Comparison of ENCODE assay signal across 8 mouse cellular contexts in the genomic region with DNA sequence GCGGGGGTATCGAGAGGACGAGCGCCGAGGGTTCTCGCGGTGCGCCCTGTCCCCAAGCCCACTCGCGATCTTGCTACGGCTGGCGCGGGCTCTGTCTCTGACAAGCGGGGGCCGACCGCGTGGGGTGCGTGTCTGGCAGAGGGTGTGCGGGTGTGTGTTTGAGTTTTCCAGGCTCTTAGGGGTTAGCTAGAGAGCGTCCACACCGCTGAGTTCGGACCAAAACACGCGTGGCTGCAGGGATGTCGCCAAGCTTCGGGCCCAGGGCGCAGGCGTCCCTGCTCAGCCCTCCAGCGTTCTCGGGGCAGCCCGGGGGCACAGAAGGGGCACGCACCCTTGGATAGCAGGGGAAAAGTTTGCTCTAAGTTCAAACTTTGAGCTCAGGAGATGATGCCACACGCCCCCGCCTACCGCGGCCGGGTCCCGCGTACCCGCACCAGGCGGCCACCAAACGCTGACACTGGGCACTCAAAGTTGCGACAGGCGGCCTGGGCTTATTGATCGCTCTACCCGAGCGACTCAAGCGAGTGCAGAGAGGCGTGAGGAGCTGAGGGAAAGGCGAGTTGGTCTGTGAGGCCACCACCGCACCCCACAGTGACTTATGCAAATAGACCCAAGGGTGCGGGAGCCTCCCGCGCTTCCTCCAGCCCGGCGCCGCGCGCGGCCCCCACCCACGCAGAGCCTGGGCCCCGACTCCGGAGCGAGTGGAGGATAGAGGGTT. TPM values are rescaled to one million over a fixed set of nuclear protein-coding genes. Genes with fewer than 3 reads are reported as not detected.
A peak's percentile ranks its signal among the peaks of the same experiment; 100 is the strongest.
DNase-seq lines count a peak whose midpoint lies in the region; ATAC-seq lines count a peak whose summit lies in the region.

No protein-coding gene starts in this region.

- no peak for DNase-seq in cerebellum, postnatal 4 days (ENCODE audit: low spot score in 2 of 2)
- DNase-seq in embryo, embryonic 10 days (ENCODE audit: low spot score): peak; percentile 79
- peak; percentile 33 for DNase-seq in gastrocnemius, postnatal 25 days
- DNase-seq in limb, embryonic 11.5 days (ENCODE audit: low spot score): peak; percentile 67
- DNase-seq in midbrain, embryonic 10.5 days (ENCODE audit: low spot score): peak; percentile 71
- peak; percentile 61 for DNase-seq in right cerebral cortex, postnatal 25 days

- 0 out of 2 replicates have a peak, but pooled peaks cover 3% of the 10 kb centered on the region for H3K4me1 ChIP-seq in limb, embryonic 11.5 days (ENCODE audit: control insufficient read depth, insufficient read depth, low read length)
- peaks cover 46% of the 10 kb centered on the region for H3K4me1 ChIP-seq in midbrain, embryonic 10.5 days

- H3K4me3 ChIP-seq in limb, embryonic 11.5 days (ENCODE audit: low read depth, low read length): peak overlapping the region; percentile 74
- H3K4me3 ChIP-seq in midbrain, embryonic 10.5 days: peak overlapping the region; percentile 87

- H3K36me3 ChIP-seq in limb, embryonic 11.5 days (ENCODE audit: control insufficient read depth, insufficient read depth, low read length): no peaks in the 10 kb centered on the region
- H3K36me3 ChIP-seq in midbrain, embryonic 10.5 days: peaks cover 7% of the 10 kb centered on the region

- no peaks in the 10 kb centered on the region for H3K9me3 ChIP-seq in limb, embryonic 11.5 days (ENCODE audit: control insufficient read depth, low read length)
- H3K9me3 ChIP-seq in midbrain, embryonic 10.5 days (replicated peaks): 0 out of 2 replicates have a peak, but pooled peaks cover under 1% of the 10 kb centered on the region

- peak overlapping the region; percentile 96 for H3K4me2 ChIP-seq in limb, embryonic 11.5 days (ENCODE audit: low read depth, severe bottlenecking)

- under 1% methylated on average over 58 of the region's 64 CpGs for WGBS in limb, embryonic 11.5 days
- under 1% methylated on average over 64 of the region's 64 CpGs for WGBS in midbrain, embryonic 10.5 days

- H3K27me3 ChIP-seq in limb, embryonic 11.5 days (ENCODE audit: control insufficient read depth, insufficient read depth, low read length): peaks cover 4% of the 10 kb centered on the region; the same call in 1 of the 2 replicates
- no peaks in the 10 kb centered on the region for H3K27me3 ChIP-seq in midbrain, embryonic 10.5 days (ENCODE audit: low read depth, poor library complexity, severe bottlenecking)

- ATAC-seq in cerebellum, adult (ENCODE audit: insufficient number of reproducible peaks, low FRiP score, low TSS enrichment): 0 out of 2 replicates have a peak, but pooled peaks have one; percentile 19
- ATAC-seq in inflammation-experienced regulatory T-cells, adult 6 months: peak; percentile 30
- ATAC-seq in limb, embryonic 11.5 days (ENCODE audit: insufficient number of reproducible peaks, low FRiP score, low TSS enrichment, low read depth): peak; percentile 37; the same call in 1 of the 2 replicates

- peak overlapping the region; percentile 82 for H3K9ac ChIP-seq in limb, embryonic 11.5 days (ENCODE audit: low read length)

- H3K27ac ChIP-seq in limb, embryonic 11.5 days (replicated peaks; ENCODE audit: low read depth, low read length): peak overlapping the region; percentile 47; the same call in 1 of the 2 replicates
- peak overlapping the region; percentile 100 for H3K27ac ChIP-seq in midbrain, embryonic 10.5 days (replicated peaks)

RNA-seq across cellular contexts. Expression of a gene that starts 0.7 kb away (rescaled TPM):
- total RNA-seq in gastrocnemius, postnatal 25 days (2021): 10 to 100 TPM; 16.9 to 17.8 TPM
- 100 to 1,000 TPM in 2 of 3 experiments, 10 to 100 TPM in 1; 83.3 to 273 (median 271) TPM for polyA plus RNA-seq in inflammation-experienced regulatory T-cells, adult 6 months (2017; shearing (Covaris generic))
- 65.4 and 79.5 TPM in 2 replicates for polyA plus RNA-seq in limb, embryonic 11.5 days (2014; fragmentation: Nextera tagmentation; extraction: Ambion mirVana)
- polyA plus RNA-seq in midbrain, embryonic 10.5 days (2016; fragmentation: Nextera tagmentation; extraction: Ambion mirVana): 63.7 and 75.4 TPM in 2 replicates

Comparison
In these comparisons a context has a peak if more than half of its experiments do, and no peak if none do; other contexts are left out.
1. DNase-seq: peak in embryo, embryonic 10 days (single experiment), gastrocnemius, postnatal 25 days (single experiment), limb, embryonic 11.5 days (single experiment), midbrain, embryonic 10.5 days (single experiment) and right cerebral cortex, postnatal 25 days (single experiment); none in cerebellum, postnatal 4 days (0 of 2).
2. Peak in every context shown above with its lines, with median percentiles within 50 percentile points of each other: ATAC-seq.